Mouse (Mus musculus): ENCODE measurements around the gene Gins1. TPM values are rescaled to one million over a fixed set of nuclear protein-coding genes. Genes with fewer than 3 reads are reported as not detected.

Gins1 gene
- polyA plus RNA-seq, 1 experiment from 2014 or later, result 18.7 TPM

DNA sequence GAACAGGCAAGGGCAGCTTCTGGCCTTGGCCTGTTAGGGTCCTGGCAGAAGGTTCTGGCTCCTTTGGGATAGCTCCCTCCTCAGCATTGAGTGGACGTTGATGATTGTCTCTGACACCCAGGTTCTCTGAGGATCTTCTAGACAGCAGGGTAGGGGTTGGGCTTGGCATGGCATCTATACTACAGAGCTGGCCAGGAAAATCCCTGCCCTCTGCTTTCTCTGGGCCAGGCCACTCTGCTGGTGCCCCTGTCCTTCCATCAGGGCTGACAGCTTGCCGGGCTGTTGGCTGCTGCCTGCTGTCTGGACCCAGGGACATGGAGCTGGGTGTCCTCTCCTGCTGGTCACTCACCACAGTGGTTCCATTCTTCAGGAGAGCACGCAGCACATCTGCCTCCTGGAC lies 44.5 kb downstream of the Gins1 start:
- no peak for DNase-seq
- 89% methylated on average over 3 of the region's 3 CpGs for WGBS (ENCODE audit: insufficient replicate concordance)
- no peak overlapping the region for H3K9ac ChIP-seq (replicated peaks)
- no peaks in the 10 kb centered on the region for H3K27me3 ChIP-seq (ENCODE audit: insufficient read depth, low read length)
- TF ChIP-seq EP300 (IDR thresholded peaks at IDR 0.05; ENCODE audit: low read depth) (no peak), CTCF (IDR thresholded peaks at IDR 0.05; ENCODE audit: low read depth) (no peak)
- no peak for ATAC-seq
- H3K4me3 ChIP-seq (ENCODE audit: low read depth, low read length), result no peak overlapping the region
- no peaks in the 10 kb centered on the region for H3K9me3 ChIP-seq (ENCODE audit: low read length)
- no peaks in the 10 kb centered on the region for H3K4me1 ChIP-seq (ENCODE audit: insufficient read depth)
- H3K27ac ChIP-seq (ENCODE audit: low read depth), result no peak overlapping the region
- H3K36me3 ChIP-seq (replicated peaks; ENCODE audit: insufficient read depth, low read length), result no peaks in the 10 kb centered on the region
- H3K4me2 ChIP-seq (ENCODE audit: low read depth, low read length), result no peak overlapping the region

DNA sequence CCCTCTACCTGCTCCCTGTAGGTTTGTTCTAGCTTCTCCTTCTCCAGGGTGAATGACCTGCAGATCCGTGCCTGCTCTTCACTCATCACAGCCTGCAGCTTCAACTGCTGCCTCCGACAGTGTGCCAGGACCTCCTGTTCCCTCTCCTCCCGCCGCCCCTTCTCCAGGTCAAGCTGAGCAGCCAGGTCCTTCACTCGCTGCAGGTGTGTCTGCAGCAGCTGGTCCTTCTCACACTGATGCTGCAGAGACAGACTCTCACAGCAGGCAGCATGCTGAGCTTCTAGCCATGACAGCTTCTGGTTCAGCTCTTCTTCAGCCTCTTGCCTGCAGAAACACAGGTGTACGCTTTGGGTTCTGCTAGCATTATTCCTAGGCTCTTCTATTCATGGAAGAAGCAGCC lies 44.9 kb downstream of the Gins1 start:
- H3K4me1 ChIP-seq (ENCODE audit: insufficient read depth), result no peaks in the 10 kb centered on the region
- H3K27ac ChIP-seq (ENCODE audit: low read depth), result no peak overlapping the region
- H3K27me3 ChIP-seq (ENCODE audit: insufficient read depth, low read length), result no peaks in the 10 kb centered on the region
- no peak overlapping the region for H3K9ac ChIP-seq (replicated peaks)
- no peak for DNase-seq
- H3K36me3 ChIP-seq (replicated peaks; ENCODE audit: insufficient read depth, low read length), result no peaks in the 10 kb centered on the region
- WGBS (ENCODE audit: insufficient replicate concordance), result 88% methylated on average over 6 of the region's 6 CpGs
- TF ChIP-seq EP300 (IDR thresholded peaks at IDR 0.05; ENCODE audit: low read depth), result no peak
- no peak for TF ChIP-seq CTCF (IDR thresholded peaks at IDR 0.05; ENCODE audit: low read depth)
- ATAC-seq, result no peak
- no peaks in the 10 kb centered on the region for H3K9me3 ChIP-seq (ENCODE audit: low read length)
- H3K4me3 ChIP-seq (ENCODE audit: low read depth, low read length), result no peak overlapping the region
- H3K4me2 ChIP-seq (ENCODE audit: low read depth, low read length), result no peak overlapping the region

DNA sequence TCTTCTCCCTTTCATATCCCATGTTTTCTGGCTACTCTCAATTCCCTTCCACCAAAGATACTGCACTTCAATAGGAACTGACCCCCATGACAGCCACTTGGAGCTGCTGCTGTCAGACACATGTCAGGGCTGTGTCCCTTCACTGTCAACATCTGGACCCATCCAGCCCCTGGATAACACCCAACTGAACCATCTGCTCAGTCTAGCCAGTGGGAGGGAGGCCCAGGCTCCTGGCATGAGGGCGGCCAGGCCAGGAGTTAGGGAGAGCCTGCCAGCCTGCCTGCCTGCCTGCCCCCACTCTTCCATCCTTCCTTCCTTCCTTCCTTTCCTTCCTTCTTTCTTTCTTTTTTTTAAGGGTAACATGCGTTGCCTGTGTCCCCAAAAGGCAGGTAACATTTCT lies 46.0 kb downstream of the Gins1 start:
- Histone ChIP-seq H3K9me3 (ENCODE audit: low read length) (no peaks in the 10 kb centered on the region), H3K27me3 (ENCODE audit: insufficient read depth, low read length) (no peaks in the 10 kb centered on the region), H3K9ac (replicated peaks) (no peak overlapping the region), H3K4me2 (ENCODE audit: low read depth, low read length) (no peak overlapping the region), H3K27ac (ENCODE audit: low read depth) (no peak overlapping the region), H3K4me1 (ENCODE audit: insufficient read depth) (no peaks in the 10 kb centered on the region), H3K4me3 (ENCODE audit: low read depth, low read length) (no peak overlapping the region), H3K36me3 (replicated peaks; ENCODE audit: insufficient read depth, low read length) (no peaks in the 10 kb centered on the region)
- DNase-seq (no peak), ATAC-seq (no peak)
- WGBS (ENCODE audit: insufficient replicate concordance), result 66% methylated on average over 2 of the region's 2 CpGs
- TF ChIP-seq CTCF (IDR thresholded peaks at IDR 0.05; ENCODE audit: low read depth), result no peak
- TF ChIP-seq EP300 (IDR thresholded peaks at IDR 0.05; ENCODE audit: low read depth), result no peak

DNA sequence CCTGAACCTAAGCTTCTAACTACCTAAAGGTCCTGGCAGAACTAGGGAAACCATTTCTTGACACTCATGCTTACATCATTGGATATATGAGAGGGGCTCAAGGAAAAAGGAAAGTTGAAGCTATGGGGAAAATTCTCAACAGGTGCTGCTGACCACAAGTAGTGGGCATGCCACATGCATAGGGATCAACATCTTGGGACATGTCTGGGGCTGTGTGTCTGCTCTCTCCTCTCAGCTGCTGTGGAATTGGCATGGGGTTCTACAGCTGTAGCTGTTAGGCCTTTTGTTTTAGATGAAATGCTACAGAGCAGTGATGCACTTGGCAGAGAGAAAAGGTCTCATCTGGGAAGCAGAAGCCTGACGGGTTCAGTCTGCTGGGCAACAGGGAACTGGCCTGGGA lies 50.7 kb downstream of the Gins1 start:
- Histone ChIP-seq H3K4me1 (ENCODE audit: insufficient read depth) (no peaks in the 10 kb centered on the region), H3K9ac (replicated peaks) (no peak overlapping the region), H3K36me3 (replicated peaks; ENCODE audit: insufficient read depth, low read length) (no peaks in the 10 kb centered on the region), H3K9me3 (ENCODE audit: low read length) (no peaks in the 10 kb centered on the region), H3K27ac (ENCODE audit: low read depth) (no peak overlapping the region), H3K4me3 (ENCODE audit: low read depth, low read length) (no peak overlapping the region), H3K4me2 (ENCODE audit: low read depth, low read length) (no peak overlapping the region), H3K27me3 (ENCODE audit: insufficient read depth, low read length) (no peaks in the 10 kb centered on the region)
- TF ChIP-seq EP300 (IDR thresholded peaks at IDR 0.05; ENCODE audit: low read depth), result no peak
- TF ChIP-seq CTCF (IDR thresholded peaks at IDR 0.05; ENCODE audit: low read depth), result no peak
- ATAC-seq, result no peak
- WGBS (ENCODE audit: insufficient replicate concordance), result 68% methylated on average over 1 of the region's 1 CpGs
- DNase-seq, result no peak

DNA sequence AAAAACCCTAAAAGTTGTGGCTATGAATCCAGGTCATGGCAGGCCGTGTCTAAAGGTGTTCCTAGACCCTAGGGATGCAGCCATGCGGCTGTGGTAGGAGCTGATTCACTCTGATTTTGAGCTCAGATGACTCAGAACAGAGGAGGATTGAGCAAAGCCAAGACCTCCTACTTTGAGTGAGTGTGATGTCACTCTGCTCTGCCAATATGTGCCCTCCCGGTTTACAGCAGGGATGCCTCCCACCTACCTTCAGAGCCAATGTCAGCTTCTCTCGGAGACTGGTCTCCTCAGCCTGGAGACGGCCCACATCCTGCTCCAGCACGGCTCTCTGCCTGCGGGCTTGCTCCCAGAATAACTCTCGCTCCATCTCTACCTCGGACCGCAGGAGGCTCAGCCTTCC lies 54.3 kb downstream of the Gins1 start:
- TF ChIP-seq CTCF (IDR thresholded peaks at IDR 0.05; ENCODE audit: low read depth) (no peak), EP300 (IDR thresholded peaks at IDR 0.05; ENCODE audit: low read depth) (no peak)
- Histone ChIP-seq H3K4me3 (ENCODE audit: low read depth, low read length) (no peak overlapping the region), H3K27me3 (ENCODE audit: insufficient read depth, low read length) (no peaks in the 10 kb centered on the region), H3K4me2 (ENCODE audit: low read depth, low read length) (no peak overlapping the region), H3K27ac (ENCODE audit: low read depth) (no peak overlapping the region), H3K9me3 (ENCODE audit: low read length) (no peaks in the 10 kb centered on the region), H3K9ac (replicated peaks) (no peak overlapping the region), H3K4me1 (ENCODE audit: insufficient read depth) (no peaks in the 10 kb centered on the region), H3K36me3 (replicated peaks; ENCODE audit: insufficient read depth, low read length) (no peaks in the 10 kb centered on the region)
- WGBS (ENCODE audit: insufficient replicate concordance), result 89% methylated on average over 10 of the region's 10 CpGs
- ATAC-seq (no peak), DNase-seq (no peak)

DNA sequence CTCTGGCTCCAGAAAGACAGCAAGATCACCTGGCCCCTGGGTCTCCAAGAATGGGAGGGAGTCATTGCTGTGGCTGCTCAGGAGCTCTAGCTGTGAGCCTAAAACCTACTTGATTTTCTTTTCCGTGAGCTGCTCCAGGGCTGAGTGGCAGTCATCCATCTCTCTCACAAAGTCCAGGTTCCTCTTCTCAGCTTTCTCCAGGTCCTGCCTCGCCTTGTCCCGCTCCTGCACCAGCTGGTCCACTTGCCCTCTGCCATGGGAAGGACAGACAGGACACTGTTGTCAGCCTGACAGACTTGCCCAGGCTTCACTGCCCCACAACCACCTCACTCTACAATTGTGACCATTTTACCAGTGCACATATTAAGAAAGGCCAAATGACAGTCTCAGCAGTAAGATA lies 58.0 kb downstream of the Gins1 start:
- Histone ChIP-seq H3K27ac (ENCODE audit: low read depth) (no peak overlapping the region), H3K4me3 (ENCODE audit: low read depth, low read length) (no peak overlapping the region), H3K9ac (replicated peaks) (no peak overlapping the region), H3K9me3 (ENCODE audit: low read length) (no peaks in the 10 kb centered on the region), H3K4me2 (ENCODE audit: low read depth, low read length) (no peak overlapping the region), H3K4me1 (ENCODE audit: insufficient read depth) (no peaks in the 10 kb centered on the region), H3K27me3 (ENCODE audit: insufficient read depth, low read length) (no peaks in the 10 kb centered on the region), H3K36me3 (replicated peaks; ENCODE audit: insufficient read depth, low read length) (no peaks in the 10 kb centered on the region)
- no peak for TF ChIP-seq EP300 (IDR thresholded peaks at IDR 0.05; ENCODE audit: low read depth)
- TF ChIP-seq CTCF (IDR thresholded peaks at IDR 0.05; ENCODE audit: low read depth), result no peak
- no peak for DNase-seq
- no peak for ATAC-seq
- 84% methylated on average over 3 of the region's 3 CpGs for WGBS (ENCODE audit: insufficient replicate concordance)

DNA sequence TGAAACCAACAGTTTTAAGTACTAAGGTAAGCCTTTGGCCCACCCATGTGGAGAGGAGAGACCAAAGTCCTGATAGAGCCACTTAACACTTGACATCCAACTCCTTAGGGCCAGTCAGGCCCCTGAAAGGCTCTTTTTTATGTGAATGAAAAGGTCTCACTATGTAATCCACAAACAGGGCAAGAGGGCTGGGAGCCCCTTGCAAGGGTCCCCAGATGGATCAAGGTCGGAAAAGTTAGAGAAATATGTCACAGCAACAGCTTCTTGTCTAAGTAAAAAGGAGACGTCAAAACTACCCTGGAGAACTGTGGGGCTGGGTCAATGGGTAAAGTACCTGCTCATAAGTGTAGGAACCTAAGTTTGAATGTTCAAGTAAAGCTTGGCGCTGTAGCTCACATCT lies 59.4 kb downstream of the Gins1 start:
- 78% methylated on average over 3 of the region's 3 CpGs for whole genome bisulfite sequencing (ENCODE audit: insufficient replicate concordance)
- TF ChIP-seq EP300 (IDR thresholded peaks at IDR 0.05; ENCODE audit: low read depth) (no peak), CTCF (IDR thresholded peaks at IDR 0.05; ENCODE audit: low read depth) (no peak)
- H3K4me2 ChIP-seq (ENCODE audit: low read depth, low read length), result no peak overlapping the region
- H3K9me3 ChIP-seq (ENCODE audit: low read length), result no peaks in the 10 kb centered on the region
- H3K27ac ChIP-seq (ENCODE audit: low read depth), result no peak overlapping the region
- no peak overlapping the region for H3K9ac ChIP-seq (replicated peaks)
- H3K36me3 ChIP-seq (replicated peaks; ENCODE audit: insufficient read depth, low read length), result no peaks in the 10 kb centered on the region
- H3K4me3 ChIP-seq (ENCODE audit: low read depth, low read length), result no peak overlapping the region
- no peak for ATAC-seq
- DNase-seq, result no peak
- no peaks in the 10 kb centered on the region for H3K4me1 ChIP-seq (ENCODE audit: insufficient read depth)
- H3K27me3 ChIP-seq (ENCODE audit: insufficient read depth, low read length), result no peaks in the 10 kb centered on the region
